Mouse (Mus musculus) stomach, postnatal 0 days (tissue): ENCODE measurements around the gene Sept9. TPM values are rescaled to one million over a fixed set of nuclear protein-coding genes. Genes with fewer than 3 reads are reported as not detected.
A peak's percentile ranks its signal among the peaks of the same experiment; 100 is the strongest.

Experiments used
- ATAC-seq: fragments of 200-750 bp; cut with Nextera tagmentation; 2 replicates; pipeline ENCODE4 v1.8.0; 2017; ENCODE audit not compliant: low FRiP score, low TSS enrichment
- DNase-seq: peaks from one replicate; pipeline ENCODE4 v3.0.0-alpha.2; 2016; ENCODE audit warnings: low spot score
- H3K27ac ChIP-seq: fragments of 300-500 bp; sonication (generic); replicated peaks from 2 replicates; pipeline ENCODE4 v1.5.1; 2014; ENCODE audit warnings: mild to moderate bottlenecking, control low read depth
- H3K27me3 ChIP-seq: fragments of 300-500 bp; sonication (generic); 2 replicates; pipeline ENCODE4 v1.6.1; 2014; ENCODE audit warnings: low read length; ENCODE audit not compliant: control insufficient read depth, insufficient read depth
- H3K36me3 ChIP-seq: fragments of 300-500 bp; sonication (generic); 2 replicates; pipeline ENCODE4 v1.6.1; 2014; ENCODE audit warnings: low read length, mixed read lengths; ENCODE audit not compliant: control insufficient read depth, insufficient read depth
- H3K4me1 ChIP-seq: fragments of 300-500 bp; sonication (generic); replicated peaks from 2 replicates; pipeline ENCODE4 v1.6.1; 2014; ENCODE audit warnings: antibody characterized with exemption; ENCODE audit not compliant: control insufficient read depth, insufficient read depth
- H3K4me2 ChIP-seq: fragments of 300-500 bp; sonication (generic); replicated peaks from 2 replicates; pipeline ENCODE4 v1.6.1; 2014; ENCODE audit warnings: low read depth, mild to moderate bottlenecking, control low read depth, moderate library complexity
- H3K4me3 ChIP-seq: fragments of 300-500 bp; sonication (generic); 2 replicates; pipeline ENCODE4 v1.5.1; 2014; ENCODE audit warnings: low read depth, low read length, control low read depth
- H3K9ac ChIP-seq: fragments of 300-500 bp; sonication (generic); 2 replicates; pipeline ENCODE4 v1.6.1; 2014; ENCODE audit warnings: mild to moderate bottlenecking, low read length, control low read depth, mixed read lengths
- H3K9me3 ChIP-seq: fragments of 300-500 bp; sonication (generic); 2 replicates; pipeline ENCODE4 v1.6.1; 2016; ENCODE audit warnings: low read length; ENCODE audit not compliant: control insufficient read depth
- CTCF ChIP-seq: IDR thresholded peaks from 2 replicates; pipeline ENCODE4 v1.5.1; 2016; ENCODE audit warnings: antibody characterized with exemption, low read depth, mild to moderate bottlenecking, moderate library complexity
- EP300 ChIP-seq: optimal IDR thresholded peaks from 2 replicates; pipeline ENCODE3; 2016; ENCODE audit warnings: antibody characterized with exemption
- WGBS: fragments of 180-500 bp; shearing (Covaris S2); extraction: QIAGEN DNeasy Blood & Tissue Kit; methylation state at CpG from one replicate; pipeline ENCODE4 v1.1.7; 2014; 5-methylcytosine and 5-hydroxymethylcytosine counted together
- polyA plus RNA-seq: library from polyadenylated mRNA; unstranded; fragments of >200 nt; fragmentation: Nextera tagmentation; extraction: Ambion mirVana; gene quantifications from 2 replicates; pipeline ENCODE4 v1.2.1, GENCODE M21; 2015

The Sept9 gene
- polyA plus RNA-seq, 1 experiment from 2014 or later, result 42.9 TPM

- Histone ChIP-seq H3K4me2 (no peak overlapping the region), H3K4me1 (peaks cover 18% of the 10 kb centered on the region), H3K27ac (no peak overlapping the region), H3K9me3 (no peaks in the 10 kb centered on the region), H3K27me3 (no peaks in the 10 kb centered on the region), H3K36me3 (no peaks in the 10 kb centered on the region), H3K9ac (no peak overlapping the region), H3K4me3 (no peak overlapping the region)
- TF ChIP-seq CTCF (no peak), EP300 (no peak)
- DNase-seq (no peak), ATAC-seq (no peak)
- WGBS, result 51% methylated on average over 12 of the region's 12 CpGs
Measured at GRCm38 (mm10) chr11:117325468-117326139, 126.1 kb downstream of the Sept9 start.

GRCm38 (mm10) chr11:117326140-117326725 lies 126.8 kb downstream of the Sept9 start:
- WGBS, result 61% methylated on average over 4 of the region's 4 CpGs
- Histone ChIP-seq H3K27ac (no peak overlapping the region), H3K9me3 (no peaks in the 10 kb centered on the region), H3K4me1 (peaks cover 19% of the 10 kb centered on the region), H3K4me3 (no peak overlapping the region), H3K4me2 (no peak overlapping the region), H3K36me3 (no peaks in the 10 kb centered on the region), H3K9ac (no peak overlapping the region), H3K27me3 (no peaks in the 10 kb centered on the region)
- peak; percentile 62 for TF ChIP-seq CTCF
- no peak for TF ChIP-seq EP300
- ATAC-seq (no peak), DNase-seq (no peak)

- TF ChIP-seq CTCF (no peak), EP300 (no peak)
- Histone ChIP-seq H3K4me1 (peaks cover 27% of the 10 kb centered on the region), H3K27me3 (no peaks in the 10 kb centered on the region), H3K9ac (no peak overlapping the region), H3K4me2 (no peak overlapping the region), H3K27ac (no peak overlapping the region), H3K36me3 (no peaks in the 10 kb centered on the region), H3K9me3 (no peaks in the 10 kb centered on the region), H3K4me3 (no peak overlapping the region)
- DNase-seq (no peak), ATAC-seq (no peak)
- WGBS, result 62% methylated on average over 16 of the region's 16 CpGs
Measured at GRCm38 (mm10) chr11:117326867-117327600, 127.6 kb downstream of the Sept9 start.

GRCm38 (mm10) chr11:117327633-117328032 lies 128.2 kb downstream of the Sept9 start:
- Histone ChIP-seq H3K9ac (no peak overlapping the region), H3K4me2 (no peak overlapping the region), H3K27ac (no peak overlapping the region), H3K27me3 (no peaks in the 10 kb centered on the region), H3K4me3 (no peak overlapping the region), H3K36me3 (no peaks in the 10 kb centered on the region), H3K4me1 (peaks cover 28% of the 10 kb centered on the region), H3K9me3 (no peaks in the 10 kb centered on the region)
- no peak for ATAC-seq
- DNase-seq, result no peak
- no peak for TF ChIP-seq EP300
- no peak for TF ChIP-seq CTCF
- 83% methylated on average over 5 of the region's 5 CpGs for WGBS

- Histone ChIP-seq H3K36me3 (no peaks in the 10 kb centered on the region), H3K27me3 (no peaks in the 10 kb centered on the region), H3K4me2 (no peak overlapping the region), H3K9me3 (no peaks in the 10 kb centered on the region), H3K27ac (0 out of 2 replicates have a peak overlapping the region, but pooled peaks have one; percentile 85), H3K9ac (no peak overlapping the region), H3K4me1 (peaks cover 34% of the 10 kb centered on the region), H3K4me3 (no peak overlapping the region)
- no peak for DNase-seq
- WGBS, result 64% methylated on average over 12 of the region's 12 CpGs
- no peak for TF ChIP-seq CTCF
- no peak for TF ChIP-seq EP300
- no peak for ATAC-seq
Measured at GRCm38 (mm10) chr11:117330076-117330950, 130.9 kb downstream of the Sept9 start.
